Mouse (Mus musculus) adrenal gland, postnatal 10 days (tissue): ENCODE data around the gene Hoxd11. TPM values are rescaled to one million over a fixed set of nuclear protein-coding genes. Genes with fewer than 3 reads are reported as not detected.
A peak's percentile ranks its signal among the peaks of the same experiment; 100 is the strongest.

Experiments
- DNase-seq: peaks from one replicate; pipeline ENCODE4 v3.0.0; 2021; ENCODE audit warnings: mixed read lengths
- total RNA-seq, 2 experiments: library from RNA; stranded (reverse); gene quantifications; 2 replicates each; pipeline ENCODE4 v1.2.3; 2021

Gene Hoxd11
- total RNA-seq, 2 experiments from 2014 or later: not detected

DNA sequence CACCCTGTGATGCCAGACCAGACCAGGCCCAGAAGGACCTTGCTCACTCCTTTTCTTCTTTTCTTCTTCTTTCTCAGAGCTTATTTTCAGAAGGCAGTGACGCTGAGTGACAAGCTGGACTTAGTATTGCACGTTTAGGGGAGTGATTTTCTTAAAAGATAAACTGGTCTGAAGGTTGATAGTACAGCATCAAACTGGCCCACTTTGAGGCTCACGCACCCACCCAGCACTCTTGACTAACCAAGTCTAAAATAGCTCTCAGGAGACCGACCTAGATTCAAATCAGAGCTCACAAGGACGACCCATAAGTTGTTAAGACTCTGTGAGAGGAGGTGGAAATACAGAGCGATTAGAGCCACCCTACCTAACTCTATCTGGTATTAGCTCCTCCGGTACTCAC, 12.9 kb upstream of the Hoxd11 start:
- no peak for DNase-seq

DNA sequence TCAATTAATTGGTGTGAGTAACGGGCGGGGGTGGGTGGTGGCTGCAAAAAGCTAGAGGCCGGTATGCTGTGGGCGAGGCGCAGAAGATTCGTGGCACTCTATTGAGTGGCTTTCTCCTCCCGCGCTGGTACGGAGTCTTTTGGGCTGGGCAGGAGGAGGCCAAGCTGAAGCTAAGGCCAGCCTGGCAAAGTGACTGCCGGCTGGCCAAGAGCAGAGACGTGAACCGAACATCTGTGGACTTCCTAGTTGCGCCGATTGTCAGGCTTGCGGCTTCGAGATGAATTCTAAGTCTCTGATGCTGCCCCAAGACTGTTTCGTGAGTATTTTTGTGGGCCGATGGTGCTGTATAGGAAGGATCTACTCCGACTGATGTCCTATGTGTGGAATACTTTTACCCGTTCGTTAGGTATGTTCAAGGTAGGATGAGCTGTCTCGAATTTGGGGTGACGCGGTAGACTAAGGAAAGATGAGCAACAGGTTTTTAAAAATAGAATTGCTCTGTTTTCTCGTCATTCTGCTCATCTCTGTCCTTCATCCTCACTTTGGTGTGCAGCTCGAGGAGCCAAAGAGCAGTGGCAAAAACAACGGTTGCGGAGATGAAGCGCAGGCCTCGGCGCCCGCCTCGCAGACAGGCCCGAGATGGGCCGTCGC, 12.0 kb upstream of the Hoxd11 start:
- DNase-seq: no peak

DNA sequence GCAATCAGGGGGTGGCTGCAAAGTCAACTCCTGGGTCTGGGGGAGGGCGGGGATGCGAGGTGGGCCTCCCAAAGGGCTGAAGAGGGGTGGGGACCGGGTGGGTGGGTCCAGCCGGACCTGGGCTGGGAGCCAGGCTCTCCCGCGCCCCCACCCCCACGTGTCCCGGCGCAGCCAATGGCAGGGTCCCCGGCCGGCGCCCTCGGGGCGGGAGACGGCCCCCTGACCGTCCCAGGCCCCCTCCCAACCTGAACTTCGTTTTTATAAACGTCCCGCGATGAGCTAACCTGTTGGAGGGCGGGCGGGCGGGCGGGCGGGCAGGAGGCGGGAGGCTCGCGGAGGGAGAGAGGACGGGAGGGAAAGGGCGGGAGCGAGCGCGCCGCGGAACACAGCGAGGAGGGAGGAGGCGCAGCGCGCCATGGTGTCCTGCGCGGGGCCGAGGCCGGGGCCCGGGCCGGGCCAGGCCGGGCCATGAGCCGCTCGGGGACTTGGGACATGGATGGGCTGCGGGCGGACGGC, 11.5 kb upstream of the Hoxd11 start, which contains the start of gene Hoxd13:
TSS of gene Hoxd13 (plus strand) at position 469 of the 516 bp plus-strand sequence.
- DNase-seq: no peak

DNA sequence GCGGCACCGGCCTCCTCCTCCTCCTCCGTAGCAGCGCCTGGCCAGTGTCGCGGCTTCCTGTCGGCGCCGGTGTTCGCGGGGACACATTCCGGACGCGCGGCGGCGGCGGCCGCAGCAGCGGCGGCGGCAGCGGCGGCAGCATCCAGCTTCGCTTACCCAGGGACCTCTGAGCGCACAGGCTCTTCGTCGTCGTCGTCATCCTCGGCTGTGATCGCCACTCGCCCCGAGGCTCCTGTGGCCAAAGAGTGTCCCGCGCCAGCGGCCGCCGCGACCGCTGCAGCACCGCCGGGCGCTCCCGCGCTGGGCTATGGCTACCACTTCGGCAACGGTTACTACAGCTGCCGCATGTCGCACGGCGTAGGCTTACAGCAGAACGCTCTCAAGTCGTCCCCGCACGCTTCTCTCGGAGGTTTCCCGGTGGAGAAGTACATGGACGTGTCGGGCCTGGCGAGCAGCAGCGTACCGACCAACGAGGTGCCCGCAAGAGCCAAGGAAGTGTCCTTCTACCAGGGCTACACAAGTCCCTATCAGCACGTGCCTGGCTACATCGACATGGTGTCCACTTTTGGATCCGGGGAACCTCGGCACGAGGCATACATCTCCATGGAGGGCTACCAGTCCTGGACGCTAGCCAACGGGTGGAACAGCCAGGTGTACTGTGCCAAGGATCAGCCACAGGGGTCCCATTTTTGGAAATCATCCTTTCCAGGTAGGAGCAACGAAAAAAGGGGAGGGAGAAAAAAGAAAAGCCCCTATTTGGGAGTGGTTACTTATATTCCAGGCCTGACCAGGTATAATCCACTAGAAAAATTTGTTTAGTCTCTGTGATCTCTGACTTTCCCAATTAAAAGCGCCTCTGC, 10.8 kb upstream of the Hoxd11 start:
- no peak for DNase-seq

DNA sequence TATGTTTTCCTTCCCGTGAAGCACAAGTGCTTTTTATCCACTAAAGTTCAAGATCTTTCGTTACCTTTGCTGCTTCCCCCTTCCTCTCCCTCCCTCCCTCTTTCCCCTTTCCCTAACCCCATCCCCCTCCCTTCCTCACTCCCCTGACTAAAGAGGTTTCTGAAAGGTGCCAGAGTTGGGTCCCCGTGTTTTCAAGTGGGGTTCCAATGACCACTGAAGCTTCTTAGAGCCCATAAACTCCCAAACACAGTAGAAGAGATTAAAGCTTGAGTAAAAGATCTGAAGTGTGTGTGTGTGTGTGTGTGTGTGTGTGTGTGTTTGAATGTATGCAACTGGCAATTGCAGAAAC, 10.2 kb upstream of the Hoxd11 start:
- DNase-seq: no peak

DNA sequence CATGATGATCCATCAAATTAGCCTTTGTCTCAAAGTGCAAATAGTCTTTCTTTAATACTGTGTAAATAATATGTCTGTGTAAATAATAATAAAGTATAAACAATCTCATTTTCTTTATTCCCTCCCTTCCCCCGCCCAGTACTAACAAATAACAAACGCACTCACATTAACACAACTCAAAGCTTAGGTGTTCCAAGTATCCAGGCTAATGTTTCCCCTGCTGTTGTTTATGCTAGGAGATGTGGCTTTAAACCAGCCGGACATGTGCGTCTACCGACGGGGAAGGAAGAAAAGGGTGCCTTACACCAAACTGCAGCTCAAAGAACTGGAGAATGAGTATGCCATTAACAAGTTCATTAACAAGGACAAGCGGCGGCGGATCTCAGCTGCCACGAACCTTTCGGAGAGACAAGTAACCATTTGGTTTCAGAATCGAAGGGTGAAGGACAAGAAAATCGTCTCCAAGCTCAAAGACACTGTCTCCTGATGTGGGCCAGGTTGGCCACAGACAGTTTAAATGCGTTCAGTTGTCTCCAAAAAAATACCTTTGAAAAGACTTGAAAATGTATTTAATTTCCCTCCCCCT, 9.6 kb upstream of the Hoxd11 start:
- DNase-seq: no peak

DNA sequence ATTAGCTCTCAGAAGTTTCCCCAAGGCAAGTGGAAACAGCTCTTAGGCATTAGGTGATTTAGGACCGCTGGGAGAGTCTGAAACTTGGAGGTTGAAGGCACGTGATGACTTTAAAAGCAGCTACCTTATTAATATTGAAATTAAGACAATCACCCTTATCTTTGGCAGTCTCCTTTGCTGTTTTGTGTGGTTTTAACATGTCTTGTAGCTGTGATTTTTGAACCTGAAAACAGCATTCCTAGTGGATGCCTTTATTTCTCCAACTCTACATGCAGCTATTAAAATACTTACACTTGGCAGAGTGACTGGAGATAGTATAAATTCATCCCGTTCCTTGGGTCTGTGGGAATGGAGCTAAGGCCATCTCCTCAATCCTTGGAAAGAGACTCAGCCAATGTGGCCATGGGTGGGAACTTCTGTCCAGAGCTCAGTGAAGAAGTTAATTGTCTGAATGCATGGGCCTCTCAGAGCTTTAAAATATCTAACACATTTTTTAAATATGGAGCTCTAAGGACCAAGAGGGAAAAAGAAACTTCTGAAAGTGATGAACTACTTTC, 8.6 kb upstream of the Hoxd11 start:
- DNase-seq: no peak

DNA sequence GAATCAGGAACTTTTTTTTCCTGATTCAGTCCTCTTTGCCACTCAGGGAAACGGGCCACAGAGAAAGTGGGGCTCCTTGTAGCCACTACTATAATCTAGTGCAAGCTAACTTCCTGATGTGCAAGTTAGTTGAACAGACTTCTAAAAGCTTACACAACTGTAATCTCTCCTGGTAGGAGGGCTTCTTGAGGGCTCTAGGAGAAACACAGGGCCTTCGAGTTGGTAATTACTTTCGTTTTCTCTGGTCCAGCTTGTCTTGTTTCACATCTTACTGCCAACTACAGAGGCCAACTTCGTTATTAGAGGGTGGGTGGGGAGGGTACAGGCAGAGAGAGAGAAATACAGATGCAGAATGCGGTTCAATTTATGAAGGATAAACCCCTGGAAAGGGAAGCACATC, 7.5 kb upstream of the Hoxd11 start:
- no peak for DNase-seq

DNA sequence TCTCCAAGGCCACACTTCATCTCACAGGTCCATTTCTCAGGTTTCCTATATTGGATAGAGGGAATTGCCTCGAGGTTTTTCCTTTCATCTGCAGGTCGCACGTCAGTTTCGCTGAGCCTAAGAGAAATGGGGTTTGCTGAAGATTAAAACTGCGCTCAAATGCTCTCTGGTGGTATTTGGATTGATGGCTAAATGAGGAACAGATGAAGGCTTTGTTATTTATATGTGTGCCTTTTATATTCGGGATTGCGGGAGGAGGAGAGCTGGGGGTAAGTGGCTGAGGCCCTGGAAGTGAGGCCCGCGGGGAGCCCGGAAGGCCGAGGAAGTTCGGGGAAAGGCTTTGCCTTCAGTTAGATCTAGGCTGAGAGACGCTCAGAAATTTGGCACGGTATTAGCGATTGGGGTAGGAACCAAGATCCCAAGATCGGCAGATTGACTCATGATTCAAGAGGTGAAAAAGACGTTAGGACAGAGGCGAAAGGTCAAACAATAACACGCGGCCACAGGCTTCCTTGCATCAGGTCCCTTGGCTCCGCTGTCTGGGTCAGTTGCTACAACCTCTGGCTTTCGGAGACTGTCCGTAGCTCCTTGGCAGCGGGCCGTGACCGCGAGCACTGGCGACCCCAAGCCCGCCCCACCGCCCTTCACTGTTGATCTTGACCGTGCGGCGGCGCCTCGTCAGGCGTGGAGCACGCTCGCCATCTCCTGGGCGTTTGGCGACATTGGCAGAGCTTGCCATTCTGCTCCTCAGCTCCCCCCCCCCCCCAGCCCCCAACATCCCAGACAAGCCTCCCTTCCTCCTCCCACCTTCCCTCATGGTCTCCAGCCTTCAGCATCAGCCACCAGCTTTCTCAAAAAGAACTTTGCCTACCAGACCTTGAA, 6.6 kb upstream of the Hoxd11 start:
- peak; percentile 63 for DNase-seq

DNA sequence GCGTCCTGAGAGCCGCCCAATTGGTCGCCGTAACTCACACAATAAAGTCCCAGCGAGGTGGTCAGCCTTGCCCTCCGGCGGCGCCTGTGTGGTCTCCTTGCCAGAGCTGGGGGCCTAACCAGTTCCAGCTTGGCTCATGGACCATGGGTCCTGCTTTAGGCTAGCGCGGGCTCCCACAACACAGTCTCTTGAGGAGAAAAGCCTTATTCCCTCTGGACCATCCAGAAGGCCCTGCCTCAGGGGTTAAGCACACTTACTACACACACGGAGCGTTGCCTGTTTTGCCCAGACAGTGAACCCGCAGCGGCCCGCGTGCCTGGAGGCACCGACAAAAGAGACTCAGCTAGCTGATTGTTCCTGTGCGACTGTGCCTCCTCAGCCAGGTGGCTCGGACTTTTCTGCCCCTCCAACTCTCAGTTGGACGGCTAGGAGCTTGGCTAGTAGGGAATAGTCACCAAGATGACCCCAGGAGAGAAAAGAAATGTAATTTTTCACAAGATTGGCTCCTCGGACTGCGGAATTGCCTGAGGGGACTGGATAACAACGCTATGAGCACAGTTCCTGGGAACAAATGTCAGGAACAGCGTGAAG, 5.4 kb upstream of the Hoxd11 start:
- DNase-seq: no peak

DNA sequence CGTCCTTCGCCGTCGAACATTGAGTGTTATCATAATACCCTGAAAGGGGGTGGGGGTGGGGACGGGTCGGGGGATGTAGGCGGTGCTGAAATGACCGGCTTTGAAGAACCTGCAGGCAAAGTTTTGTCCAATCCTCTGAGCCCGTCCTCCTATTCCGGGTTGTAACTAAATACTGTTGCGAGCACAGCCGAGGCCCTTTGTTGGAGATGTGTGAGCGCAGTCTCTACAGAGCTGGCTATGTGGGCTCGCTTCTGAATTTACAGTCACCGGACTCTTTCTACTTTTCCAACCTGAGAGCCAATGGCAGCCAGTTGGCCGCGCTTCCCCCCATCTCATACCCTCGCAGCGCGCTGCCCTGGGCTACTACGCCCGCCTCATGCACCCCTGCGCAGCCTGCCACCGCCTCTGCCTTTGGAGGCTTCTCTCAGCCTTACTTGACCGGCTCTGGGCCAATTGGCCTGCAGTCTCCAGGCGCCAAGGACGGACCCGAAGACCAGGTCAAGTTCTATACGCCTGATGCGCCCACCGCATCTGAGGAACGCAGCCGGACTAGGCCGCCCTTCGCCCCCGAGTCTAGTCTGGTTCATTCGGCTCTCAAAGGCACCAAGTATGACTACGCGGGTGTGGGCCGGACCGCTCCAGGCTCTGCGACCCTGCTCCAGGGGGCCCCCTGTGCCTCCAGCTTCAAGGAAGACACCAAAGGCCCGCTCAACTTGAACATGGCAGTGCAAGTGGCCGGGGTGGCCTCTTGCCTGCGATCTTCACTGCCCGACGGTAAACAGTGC, 4.3 kb upstream of the Hoxd11 start, which contains the start of gene Hoxd12:
TSS of gene Hoxd12 (plus strand) at position 133 of the 785 bp plus-strand sequence.
- no peak for DNase-seq

DNA sequence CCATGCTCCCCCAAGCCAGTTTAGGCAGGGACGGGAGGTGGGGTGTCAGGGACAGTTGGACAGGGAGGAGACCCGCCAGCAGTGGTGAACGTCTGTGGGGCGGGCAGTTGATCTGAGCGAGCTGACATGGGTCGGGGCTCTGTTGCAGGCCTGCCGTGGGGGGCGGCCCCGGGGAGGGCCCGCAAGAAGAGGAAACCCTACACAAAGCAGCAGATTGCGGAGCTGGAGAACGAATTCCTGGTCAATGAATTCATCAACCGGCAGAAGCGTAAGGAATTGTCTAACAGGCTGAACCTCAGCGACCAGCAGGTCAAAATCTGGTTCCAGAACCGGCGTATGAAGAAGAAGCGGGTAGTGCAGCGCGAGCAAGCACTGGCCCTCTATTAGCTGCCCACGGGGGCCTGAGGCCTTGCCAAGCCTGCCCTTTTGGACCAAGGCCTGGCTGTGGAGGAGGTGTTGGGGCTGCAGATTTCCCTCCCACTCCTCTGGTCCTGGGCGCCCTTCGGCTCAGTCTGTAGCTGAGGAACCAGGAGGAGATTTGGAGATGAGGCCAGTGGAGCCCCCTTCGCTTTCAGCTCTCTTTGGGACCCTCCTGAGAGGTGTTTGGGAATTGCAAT, 3.6 kb upstream of the Hoxd11 start:
- no peak for DNase-seq

DNA sequence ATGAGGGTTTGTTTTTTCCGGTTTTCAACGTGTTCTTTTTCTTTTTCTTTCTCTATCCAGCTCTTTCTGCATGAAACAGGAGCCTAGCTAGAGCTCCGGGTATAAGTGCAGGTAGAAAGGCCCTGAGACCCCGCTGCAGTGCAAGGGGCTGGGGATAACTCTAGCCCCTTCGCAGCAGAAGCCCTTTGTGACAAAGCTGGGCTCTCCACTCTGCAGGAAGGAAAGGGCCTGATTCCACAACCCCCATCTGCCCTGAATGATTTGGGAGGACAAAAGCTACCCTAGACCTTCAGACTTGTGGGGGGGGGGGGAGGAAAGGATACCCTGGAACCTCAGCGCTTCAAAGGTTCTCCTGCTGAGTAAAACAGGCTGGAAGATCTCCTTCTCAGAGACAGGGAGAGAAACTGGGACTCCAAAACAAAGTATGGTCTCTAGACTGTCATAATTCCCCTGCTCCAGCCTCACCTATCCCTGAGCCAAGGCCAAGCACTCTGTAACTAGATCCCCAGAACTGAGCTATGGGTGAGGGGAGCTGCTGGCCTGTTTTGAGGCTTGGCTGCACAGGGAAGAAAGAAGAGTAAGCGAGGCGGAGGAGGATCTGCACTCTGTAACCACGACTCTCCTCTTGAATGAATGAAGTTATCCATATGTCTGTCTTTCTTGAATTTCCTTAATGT, 2.8 kb upstream of the Hoxd11 start:
- no peak for DNase-seq

DNA sequence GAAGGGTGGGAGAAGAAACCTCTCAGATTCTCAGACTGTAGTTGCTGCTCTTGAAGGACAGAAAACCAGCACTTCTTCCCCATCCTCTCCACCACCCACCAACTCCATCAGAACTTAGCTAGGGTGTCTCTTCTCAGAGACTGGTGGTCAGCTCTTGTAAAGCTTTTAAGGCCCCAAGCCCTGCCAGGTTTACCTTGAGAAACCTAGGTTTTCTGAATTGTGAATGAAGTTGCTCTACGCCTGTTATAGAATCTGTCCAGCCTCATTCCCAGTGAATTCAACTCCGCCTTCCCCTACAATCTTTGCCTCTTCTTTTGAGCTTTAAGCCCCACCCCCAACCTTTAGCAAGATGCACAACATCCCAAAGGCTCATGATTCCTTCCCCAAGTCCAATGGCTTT, 2.3 kb upstream of the Hoxd11 start:
- DNase-seq: no peak

DNA sequence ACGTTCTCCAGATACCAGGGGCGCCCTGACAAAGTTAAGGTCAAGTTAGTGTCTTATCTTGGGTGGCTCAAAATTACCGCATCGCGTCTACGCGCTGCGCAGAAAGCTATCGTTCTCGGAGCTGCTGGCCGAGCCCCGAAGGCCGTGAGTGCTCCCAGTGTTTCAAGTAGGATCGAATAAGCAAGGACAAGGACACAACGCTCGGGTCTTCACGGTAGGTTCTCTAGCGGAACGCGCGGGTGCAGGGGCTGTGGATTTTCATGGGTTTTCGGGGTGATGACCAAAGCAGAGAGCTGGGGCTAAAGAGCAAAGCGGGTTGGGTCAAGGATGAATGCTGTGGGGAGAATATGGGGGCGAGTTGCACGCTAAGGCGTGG, 227 bp downstream of the Hoxd11 start:
- DNase-seq: no peak

DNA sequence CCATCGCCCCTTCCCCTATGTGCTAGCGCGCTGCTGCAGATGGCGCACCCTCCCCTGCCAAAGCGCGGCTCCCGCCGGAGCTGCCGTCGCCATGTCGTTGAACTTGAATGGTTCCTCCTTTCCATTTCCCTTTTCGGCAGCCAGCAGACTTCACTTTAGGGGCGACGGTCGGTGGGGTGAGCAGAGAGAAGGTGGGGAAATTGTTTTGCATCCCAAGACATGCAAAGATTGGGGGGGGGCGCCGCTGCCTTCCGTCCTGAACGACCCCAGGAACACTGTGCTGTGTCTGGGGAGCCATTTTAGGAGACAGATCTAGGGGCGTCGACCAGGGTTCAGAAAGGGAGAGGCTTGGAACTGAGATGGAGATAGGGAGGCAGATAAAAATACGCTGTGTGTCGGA, 623 bp downstream of the Hoxd11 start:
- no peak for DNase-seq

DNA sequence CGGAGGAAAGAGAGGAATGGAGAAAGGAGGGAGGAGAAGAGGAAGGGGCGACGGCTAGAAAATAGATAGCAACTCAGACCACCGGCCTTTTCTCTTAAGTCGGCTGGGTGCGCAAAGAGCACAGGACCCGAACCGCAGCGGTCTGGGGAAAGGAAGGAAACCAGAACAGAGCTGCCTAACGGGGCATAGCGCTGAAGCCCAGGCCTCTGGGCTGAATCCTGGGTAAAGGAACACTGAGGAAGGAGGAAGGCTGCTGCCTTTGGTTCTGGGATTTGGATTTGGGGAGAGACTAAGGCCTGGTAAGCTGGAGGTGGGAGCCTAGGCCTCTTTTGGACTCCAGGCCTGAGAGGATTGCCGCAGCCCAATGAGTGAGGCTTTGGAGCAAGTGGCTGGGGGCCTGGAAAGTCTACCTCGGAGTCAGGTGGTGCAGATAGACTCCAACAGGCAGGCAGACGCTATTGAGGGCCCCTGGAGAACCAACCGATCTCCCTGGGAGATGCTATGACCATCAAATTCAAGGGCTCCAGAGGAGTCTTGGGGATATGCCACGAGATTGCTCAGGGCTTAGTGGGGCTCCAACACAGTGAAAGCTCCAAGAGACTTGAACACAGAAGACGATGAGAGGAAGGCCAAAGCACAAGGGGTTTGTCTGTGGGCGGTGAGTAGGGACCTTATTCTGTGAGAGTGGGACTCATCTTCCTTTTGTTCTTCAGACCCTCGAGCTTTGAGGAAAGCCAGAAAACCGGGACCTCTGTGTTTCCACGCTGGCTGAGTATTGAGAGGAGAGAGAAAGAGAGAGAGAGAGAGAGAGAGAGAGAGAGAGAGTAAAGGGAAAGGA, 1.4 kb downstream of the Hoxd11 start:
- no peak for DNase-seq
